Mouse (Mus musculus): ENCODE measurements around the gene Sobp. TPM values are rescaled to one million over a fixed set of nuclear protein-coding genes. Genes with fewer than 3 reads are reported as not detected.

The Sobp gene
- total RNA-seq, 1 experiment: 0.31 TPM

- Histone ChIP-seq H3K27ac (ENCODE audit: insufficient read depth, low read depth, low read length, poor library complexity, severe bottlenecking) (no peak overlapping the region), H3K4me3 (ENCODE audit: insufficient read depth in 1 of 2, low read depth in 1 of 2, low read length in 2 of 2, poor library complexity in 1 of 2, severe bottlenecking in 1 of 2) (no peak overlapping the region), H3K4me1 (ENCODE audit: control insufficient read depth in 2 of 2, insufficient read depth in 2 of 2, low read length in 2 of 2, poor library complexity in 1 of 2) (peaks cover 0 to 3% of the 10 kb centered on the region in 2 experiments; a peak in 2 of 4 replicates), H3K9ac (ENCODE audit: insufficient read depth, low read depth, low read length, poor library complexity, severe bottlenecking) (no peak overlapping the region), H3K9me3 (ENCODE audit: control insufficient read depth, insufficient read depth, low read depth, low read length) (no peaks in the 10 kb centered on the region), H3K36me3 (ENCODE audit: control insufficient read depth, insufficient read depth, low read length, poor library complexity, severe bottlenecking) (no peaks in the 10 kb centered on the region)
- no peak for DNase-seq (ENCODE audit: low read depth, low spot score)
- TF ChIP-seq ZC3H11A (IDR thresholded peaks at IDR 0.05; ENCODE audit: borderline replicate concordance, low read depth, low read length): no peak
- TF ChIP-seq MAFK (IDR thresholded peaks at IDR 0.05; ENCODE audit: insufficient read depth, low read depth, low read length): no peak
- no peak for TF ChIP-seq CHD2 (IDR thresholded peaks at IDR 0.05; ENCODE audit: low read depth, low read length)
- no peak for TF ChIP-seq HCFC1 (IDR thresholded peaks at IDR 0.05; ENCODE audit: borderline replicate concordance, insufficient read depth, low read length)
- TF ChIP-seq ZNF384 (IDR thresholded peaks at IDR 0.05; ENCODE audit: low read depth, low read length): no peak
- in situ Hi-C loops (cut with MboI; ENCODE audit: low sequenced_read_pairs in 2 of 2, unreplicated experiment in 2 of 2): no loop called here
Observed at GRCm38 (mm10) chr10:42997278-42997677, 177.1 kb downstream of the Sobp start.

GRCm38 (mm10) chr10:42995484-42995895, 178.8 kb downstream of the Sobp start:
- Histone ChIP-seq H3K36me3 (ENCODE audit: control insufficient read depth, insufficient read depth, low read length, poor library complexity, severe bottlenecking) (no peaks in the 10 kb centered on the region), H3K9ac (ENCODE audit: insufficient read depth, low read depth, low read length, poor library complexity, severe bottlenecking) (no peak overlapping the region), H3K4me3 (ENCODE audit: insufficient read depth in 1 of 2, low read depth in 1 of 2, low read length in 2 of 2, poor library complexity in 1 of 2, severe bottlenecking in 1 of 2) (no peak overlapping the region), H3K9me3 (ENCODE audit: control insufficient read depth, insufficient read depth, low read depth, low read length) (no peaks in the 10 kb centered on the region), H3K4me1 (ENCODE audit: control insufficient read depth in 2 of 2, insufficient read depth in 2 of 2, low read length in 2 of 2, poor library complexity in 1 of 2) (no peaks in the 10 kb centered on the region; a peak in 1 of 4 replicates), H3K27ac (ENCODE audit: insufficient read depth, low read depth, low read length, poor library complexity, severe bottlenecking) (no peak overlapping the region)
- DNase-seq (ENCODE audit: low read depth, low spot score): no peak
- TF ChIP-seq HCFC1 (IDR thresholded peaks at IDR 0.05; ENCODE audit: borderline replicate concordance, insufficient read depth, low read length): no peak
- TF ChIP-seq MAFK (IDR thresholded peaks at IDR 0.05; ENCODE audit: insufficient read depth, low read depth, low read length): no peak
- no peak for TF ChIP-seq ZC3H11A (IDR thresholded peaks at IDR 0.05; ENCODE audit: borderline replicate concordance, low read depth, low read length)
- TF ChIP-seq CHD2 (IDR thresholded peaks at IDR 0.05; ENCODE audit: low read depth, low read length): no peak
- no peak for TF ChIP-seq ZNF384 (IDR thresholded peaks at IDR 0.05; ENCODE audit: low read depth, low read length)
- in situ Hi-C loops (cut with MboI; ENCODE audit: low sequenced_read_pairs in 2 of 2, unreplicated experiment in 2 of 2): no loop called here

DNA sequence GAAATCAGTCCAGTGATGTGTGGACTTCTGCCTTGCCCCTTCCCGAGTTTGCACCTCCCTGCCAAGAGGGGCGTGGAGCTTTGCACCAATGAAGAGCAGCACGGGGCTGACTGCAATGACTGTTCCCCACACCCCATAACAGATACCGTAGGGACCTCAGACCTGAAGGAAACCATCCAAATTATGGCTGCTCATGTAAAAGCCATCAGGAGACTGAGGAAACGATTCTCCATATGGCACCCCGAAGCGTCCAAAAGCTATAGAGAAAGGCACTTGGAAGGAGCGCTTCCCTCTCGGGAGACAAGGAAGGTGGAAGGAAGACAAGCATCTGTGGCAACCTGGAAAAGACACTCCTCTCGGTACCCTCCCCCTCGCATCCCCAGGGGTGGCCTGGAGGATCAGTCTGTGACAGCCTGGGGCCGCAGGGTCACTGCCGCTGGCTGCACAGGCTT, 180.0 kb downstream of the Sobp start:
- in situ Hi-C loops (cut with MboI; ENCODE audit: low sequenced_read_pairs in 2 of 2, unreplicated experiment in 2 of 2): no loop called here
- H3K9me3 ChIP-seq (ENCODE audit: control insufficient read depth, insufficient read depth, low read depth, low read length): no peaks in the 10 kb centered on the region
- DNase-seq (ENCODE audit: low read depth, low spot score): no peak
- H3K4me3 ChIP-seq (ENCODE audit: insufficient read depth in 1 of 2, low read depth in 1 of 2, low read length in 2 of 2, poor library complexity in 1 of 2, severe bottlenecking in 1 of 2): no peak overlapping the region
- H3K9ac ChIP-seq (ENCODE audit: insufficient read depth, low read depth, low read length, poor library complexity, severe bottlenecking): no peak overlapping the region
- no peak overlapping the region for H3K27ac ChIP-seq (ENCODE audit: insufficient read depth, low read depth, low read length, poor library complexity, severe bottlenecking)
- no peaks in the 10 kb centered on the region for H3K36me3 ChIP-seq (ENCODE audit: control insufficient read depth, insufficient read depth, low read length, poor library complexity, severe bottlenecking)
- TF ChIP-seq CHD2 (IDR thresholded peaks at IDR 0.05; ENCODE audit: low read depth, low read length): no peak
- TF ChIP-seq ZNF384 (IDR thresholded peaks at IDR 0.05; ENCODE audit: low read depth, low read length): no peak
- no peak for TF ChIP-seq MAFK (IDR thresholded peaks at IDR 0.05; ENCODE audit: insufficient read depth, low read depth, low read length)
- TF ChIP-seq HCFC1 (IDR thresholded peaks at IDR 0.05; ENCODE audit: borderline replicate concordance, insufficient read depth, low read length): no peak
- TF ChIP-seq ZC3H11A (IDR thresholded peaks at IDR 0.05; ENCODE audit: borderline replicate concordance, low read depth, low read length): no peak
- no peaks in the 10 kb centered on the region; a peak in 1 of 4 replicates for H3K4me1 ChIP-seq (ENCODE audit: control insufficient read depth in 2 of 2, insufficient read depth in 2 of 2, low read length in 2 of 2, poor library complexity in 1 of 2)

GRCm38 (mm10) chr10:42991018-42991417, 183.3 kb downstream of the Sobp start:
- TF ChIP-seq HCFC1 (IDR thresholded peaks at IDR 0.05; ENCODE audit: borderline replicate concordance, insufficient read depth, low read length) (no peak), CHD2 (IDR thresholded peaks at IDR 0.05; ENCODE audit: low read depth, low read length) (no peak), ZC3H11A (IDR thresholded peaks at IDR 0.05; ENCODE audit: borderline replicate concordance, low read depth, low read length) (no peak), ZNF384 (IDR thresholded peaks at IDR 0.05; ENCODE audit: low read depth, low read length) (no peak), MAFK (IDR thresholded peaks at IDR 0.05; ENCODE audit: insufficient read depth, low read depth, low read length) (no peak)
- in situ Hi-C loops (cut with MboI; ENCODE audit: low sequenced_read_pairs in 2 of 2, unreplicated experiment in 2 of 2): no loop called here
- Histone ChIP-seq H3K36me3 (ENCODE audit: control insufficient read depth, insufficient read depth, low read length, poor library complexity, severe bottlenecking) (no peaks in the 10 kb centered on the region), H3K4me3 (ENCODE audit: insufficient read depth in 1 of 2, low read depth in 1 of 2, low read length in 2 of 2, poor library complexity in 1 of 2, severe bottlenecking in 1 of 2) (no peak overlapping the region), H3K27ac (ENCODE audit: insufficient read depth, low read depth, low read length, poor library complexity, severe bottlenecking) (no peak overlapping the region), H3K9ac (ENCODE audit: insufficient read depth, low read depth, low read length, poor library complexity, severe bottlenecking) (no peak overlapping the region), H3K9me3 (ENCODE audit: control insufficient read depth, insufficient read depth, low read depth, low read length) (no peaks in the 10 kb centered on the region), H3K4me1 (ENCODE audit: control insufficient read depth in 2 of 2, insufficient read depth in 2 of 2, low read length in 2 of 2, poor library complexity in 1 of 2) (peaks cover 0 to 4% of the 10 kb centered on the region in 2 experiments)
- no peak for DNase-seq (ENCODE audit: low read depth, low spot score)
